ENCODE assay signal across 22 mouse cellular contexts in the genomic region with DNA sequence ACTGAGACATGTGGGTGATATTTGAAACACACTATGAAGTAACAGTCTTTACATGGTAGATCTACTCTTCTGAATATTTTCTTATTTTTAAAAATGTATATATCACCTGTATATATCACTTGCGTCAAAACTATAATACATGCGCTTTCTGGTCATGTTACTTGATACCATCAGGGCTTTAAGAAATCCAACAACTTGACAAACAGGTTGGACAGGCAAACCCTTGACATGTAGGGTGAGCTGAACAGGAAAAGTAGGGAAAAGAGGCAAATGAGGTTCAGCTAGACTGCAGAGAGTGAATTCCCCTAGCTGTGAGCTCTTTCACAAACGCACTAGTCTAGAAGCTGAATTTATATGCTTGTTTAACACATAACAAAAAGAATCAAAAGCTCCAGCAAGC.
"Had no signal": no experiment of that assay in that cellular context is flagged by ENCODE, and none has a peak within 500 bp of the region (broad histone marks: within the 10 kb centered on the region; RNA-seq: fewer than 3 reads in every experiment).

No protein-coding gene starts in this region.

- H3K27ac ChIP-seq: kidney, embryonic 15.5 days; left cerebral cortex, adult 2 months; limb, embryonic 12.5 days; liver, embryonic 12.5 days; liver, embryonic 15.5 days; midbrain, embryonic 10.5 days; midbrain, embryonic 13.5 days; neural tube, embryonic 13.5 days; stomach, embryonic 15.5 days had no signal

- H3K9me3 ChIP-seq: kidney, embryonic 15.5 days; limb, embryonic 12.5 days; liver, embryonic 12.5 days; liver, embryonic 15.5 days; megakaryocyte, embryonic 14.5 days; midbrain, embryonic 10.5 days; midbrain, embryonic 13.5 days; neural tube, embryonic 13.5 days; stomach, embryonic 15.5 days had no signal

- H3K4me1 ChIP-seq: kidney, embryonic 15.5 days; limb, embryonic 12.5 days; liver, embryonic 12.5 days; liver, embryonic 15.5 days; megakaryocyte, embryonic 14.5 days; midbrain, embryonic 10.5 days; midbrain, embryonic 13.5 days; stomach, embryonic 15.5 days had no signal

- H3K4me2 ChIP-seq: kidney, embryonic 15.5 days; limb, embryonic 12.5 days; liver, embryonic 12.5 days; liver, embryonic 15.5 days; midbrain, embryonic 13.5 days; neural tube, embryonic 13.5 days; stomach, embryonic 15.5 days had no signal

- DNase-seq: kidney, adult 18-20 months; kidney, postnatal 10 days; kidney, postnatal 36 days; layer of hippocampus, postnatal 36 days; liver; retina, postnatal 1 day; right cerebral cortex, postnatal 25 days; spleen, adult 18-20 months; thymus, postnatal 25 days had no signal

- H3K9ac ChIP-seq: kidney, embryonic 15.5 days; limb, embryonic 12.5 days; liver, embryonic 12.5 days; liver, embryonic 15.5 days; midbrain, embryonic 13.5 days; neural tube, embryonic 13.5 days; stomach, embryonic 15.5 days had no signal

- ATAC-seq: intestine, embryonic 16.5 days; liver, embryonic 12.5 days; midbrain, embryonic 13.5 days; midbrain, embryonic 16.5 days had no signal

- H3K4me3 ChIP-seq: kidney, embryonic 15.5 days; left cerebral cortex, adult 2 months; limb, embryonic 12.5 days; liver, embryonic 12.5 days; liver, embryonic 15.5 days; megakaryocyte, embryonic 14.5 days; midbrain, embryonic 10.5 days; midbrain, embryonic 13.5 days; myocyte; neural tube, embryonic 13.5 days; stomach, embryonic 15.5 days had no signal

- H3K27me3 ChIP-seq: kidney, embryonic 15.5 days; limb, embryonic 12.5 days; liver, embryonic 12.5 days; liver, embryonic 15.5 days; megakaryocyte, embryonic 14.5 days; midbrain, embryonic 13.5 days; neural tube, embryonic 13.5 days; stomach, embryonic 15.5 days had no signal
